Mouse (Mus musculus) spleen, embryonic (tissue): Measurements from ENCODE around the gene Gmpr.

Experiments used
- CTCF ChIA-PET: fragments of 350-600 bp; sonication (Branson Sonifier 250); formaldehyde crosslinking; loops from one replicate; lab custom pipeline; 2022; lab: Charles Lee

Gene Gmpr

DNA sequence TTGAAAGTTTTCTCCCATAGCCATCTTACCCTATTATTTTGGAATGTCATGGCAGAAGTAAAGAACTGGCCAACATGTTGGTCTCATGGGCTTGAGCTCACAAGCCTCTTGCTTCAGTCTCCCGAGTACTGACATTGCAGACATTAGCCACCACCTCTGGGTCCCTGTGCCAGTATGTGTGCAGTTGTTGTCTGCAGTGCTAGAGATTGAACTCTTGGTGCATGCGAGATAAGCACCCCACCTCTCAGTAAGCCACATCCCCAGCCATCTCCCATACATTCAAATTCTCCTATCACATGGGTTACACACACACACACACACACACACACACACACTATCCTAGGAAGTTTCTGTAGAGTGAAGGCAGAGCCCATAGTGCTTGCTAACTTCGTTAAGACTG, 7.3 kb upstream of the Gmpr start:
- CTCF ChIA-PET: no interaction called here

DNA sequence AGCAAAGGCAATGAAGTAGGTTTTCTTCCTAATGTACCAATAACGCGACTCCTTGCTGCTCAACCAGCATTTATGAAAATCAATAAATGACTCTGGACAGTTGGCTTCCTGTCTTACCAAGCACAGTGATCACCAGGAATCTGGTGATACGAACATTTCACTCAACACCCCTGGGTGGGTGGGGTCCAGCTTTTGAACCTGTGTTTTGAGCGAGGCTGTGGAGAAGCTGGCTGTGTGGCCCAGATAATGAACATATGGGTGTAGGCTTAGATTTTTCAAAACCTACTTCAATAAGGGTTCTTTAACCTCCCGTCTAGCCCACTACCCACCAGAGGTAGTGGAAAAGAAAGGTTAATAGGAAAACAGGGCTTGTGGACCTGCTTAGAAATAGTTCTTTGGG, 4.5 kb upstream of the Gmpr start:
- CTCF ChIA-PET: no interaction called here

DNA sequence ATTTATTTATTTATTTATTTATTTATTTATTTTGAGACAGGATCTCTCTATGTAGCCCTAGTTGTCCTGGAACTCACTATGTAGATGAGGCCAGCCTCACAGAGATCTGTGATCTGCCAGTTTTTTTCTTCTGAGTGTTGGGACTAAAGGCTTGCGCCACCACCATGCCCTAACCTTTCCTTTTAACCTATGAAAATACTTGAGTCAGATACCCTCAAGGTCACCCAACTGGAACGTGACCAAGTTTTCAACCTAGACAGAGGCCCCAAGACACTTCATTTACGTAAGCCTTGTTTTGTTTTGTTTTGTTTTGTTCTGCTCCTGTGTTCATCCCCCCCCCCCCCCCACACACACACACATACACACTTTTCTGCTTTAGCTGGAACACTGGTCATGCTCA, 1.7 kb upstream of the Gmpr start:
- CTCF ChIA-PET: no interaction called here

DNA sequence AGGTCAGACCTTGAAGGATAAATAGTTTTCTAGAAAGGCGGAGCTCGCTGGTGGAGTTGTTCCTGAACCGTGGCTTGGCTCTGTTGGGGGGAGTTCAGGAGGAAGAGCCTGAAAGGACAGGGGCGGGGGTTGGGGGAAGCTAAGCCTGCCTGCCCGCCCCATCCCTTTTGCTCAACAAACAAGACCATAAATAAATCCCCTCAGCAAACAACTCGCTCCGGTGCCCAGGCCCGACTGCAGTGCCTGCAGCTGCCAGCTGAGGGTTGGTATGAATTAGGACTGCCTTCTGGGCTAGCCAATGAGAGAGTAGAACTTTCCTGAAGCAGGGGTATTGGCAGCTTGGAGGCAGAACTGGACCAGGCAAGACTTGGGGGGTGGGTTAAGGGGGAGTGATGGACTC, 1.3 kb downstream of the Gmpr start:
- CTCF ChIA-PET: no interaction called here

DNA sequence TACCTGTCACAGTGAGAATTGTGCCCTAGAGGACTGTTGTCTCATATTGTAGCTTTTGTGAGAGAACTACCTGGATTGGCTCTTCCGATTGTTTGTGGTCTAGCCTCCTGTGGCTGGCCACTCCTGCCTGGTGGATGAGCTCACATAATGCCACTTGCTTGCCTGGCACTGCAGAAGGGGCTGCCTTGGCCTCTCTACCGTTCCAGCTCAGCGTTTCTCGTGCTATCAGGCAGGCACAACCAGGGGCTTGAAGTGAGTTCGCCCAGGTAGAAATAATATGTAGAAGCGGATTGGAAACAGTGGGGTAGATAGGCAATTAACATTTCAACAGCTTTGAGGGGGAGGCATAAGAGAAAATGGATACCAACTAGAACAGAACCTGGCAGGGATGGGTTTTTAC, 2.1 kb downstream of the Gmpr start:
- CTCF ChIA-PET: no interaction called here

DNA sequence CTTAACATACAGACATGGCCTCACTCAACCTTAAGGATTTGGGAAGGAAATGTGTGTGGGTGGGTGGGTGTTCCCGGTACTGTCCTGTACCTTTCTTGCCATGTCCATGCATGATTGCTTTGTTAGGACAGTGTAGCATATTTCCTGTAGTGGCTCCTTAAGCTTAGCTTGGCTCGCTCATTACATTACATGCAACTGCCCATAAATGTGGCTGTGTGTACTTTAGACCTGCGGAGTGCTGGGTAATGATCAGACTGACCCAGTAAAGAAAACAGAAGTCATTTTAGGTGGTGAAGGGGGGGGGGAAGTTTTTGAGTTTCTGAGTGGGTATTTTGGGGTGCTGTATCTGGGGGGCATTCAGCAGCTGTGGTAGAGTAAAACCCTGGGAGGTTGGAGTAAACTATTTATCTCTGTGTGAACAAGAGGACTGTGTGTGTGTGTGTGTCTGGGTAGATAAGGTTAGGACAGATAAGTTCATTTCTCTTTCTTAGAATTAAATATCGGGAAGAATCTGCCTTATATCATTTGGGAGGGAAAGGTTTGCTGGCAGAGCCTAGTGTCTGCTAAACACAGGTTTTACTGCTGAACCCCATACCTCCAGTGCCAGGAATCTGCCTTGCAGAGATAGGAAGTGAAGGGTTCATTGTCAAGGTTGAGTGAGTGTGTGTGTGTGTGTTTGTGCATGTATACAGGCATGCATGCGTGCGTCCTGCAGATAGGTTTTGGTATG, 4.6 kb downstream of the Gmpr start:
- CTCF ChIA-PET: no interaction called here

DNA sequence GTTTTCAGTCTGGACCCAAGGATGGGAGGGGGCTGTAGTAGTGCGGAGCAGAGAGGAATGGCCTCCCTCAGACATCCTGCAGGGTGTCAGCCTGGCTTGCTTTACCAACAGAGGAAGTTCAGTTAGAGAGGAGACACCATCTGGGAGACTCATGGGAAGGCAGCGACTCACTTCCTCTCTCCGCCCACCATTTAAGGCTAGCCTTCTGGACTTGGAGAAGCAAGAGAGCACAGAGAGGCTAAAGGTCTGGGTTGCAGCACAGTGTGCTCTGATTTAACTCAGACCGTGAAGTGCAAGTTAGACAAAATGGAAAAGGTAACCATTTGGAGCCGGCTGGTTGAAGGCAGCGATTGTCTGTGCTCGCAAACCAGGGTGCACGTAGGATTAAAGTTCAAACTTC, 5.3 kb downstream of the Gmpr start:
- CTCF ChIA-PET: no interaction called here

DNA sequence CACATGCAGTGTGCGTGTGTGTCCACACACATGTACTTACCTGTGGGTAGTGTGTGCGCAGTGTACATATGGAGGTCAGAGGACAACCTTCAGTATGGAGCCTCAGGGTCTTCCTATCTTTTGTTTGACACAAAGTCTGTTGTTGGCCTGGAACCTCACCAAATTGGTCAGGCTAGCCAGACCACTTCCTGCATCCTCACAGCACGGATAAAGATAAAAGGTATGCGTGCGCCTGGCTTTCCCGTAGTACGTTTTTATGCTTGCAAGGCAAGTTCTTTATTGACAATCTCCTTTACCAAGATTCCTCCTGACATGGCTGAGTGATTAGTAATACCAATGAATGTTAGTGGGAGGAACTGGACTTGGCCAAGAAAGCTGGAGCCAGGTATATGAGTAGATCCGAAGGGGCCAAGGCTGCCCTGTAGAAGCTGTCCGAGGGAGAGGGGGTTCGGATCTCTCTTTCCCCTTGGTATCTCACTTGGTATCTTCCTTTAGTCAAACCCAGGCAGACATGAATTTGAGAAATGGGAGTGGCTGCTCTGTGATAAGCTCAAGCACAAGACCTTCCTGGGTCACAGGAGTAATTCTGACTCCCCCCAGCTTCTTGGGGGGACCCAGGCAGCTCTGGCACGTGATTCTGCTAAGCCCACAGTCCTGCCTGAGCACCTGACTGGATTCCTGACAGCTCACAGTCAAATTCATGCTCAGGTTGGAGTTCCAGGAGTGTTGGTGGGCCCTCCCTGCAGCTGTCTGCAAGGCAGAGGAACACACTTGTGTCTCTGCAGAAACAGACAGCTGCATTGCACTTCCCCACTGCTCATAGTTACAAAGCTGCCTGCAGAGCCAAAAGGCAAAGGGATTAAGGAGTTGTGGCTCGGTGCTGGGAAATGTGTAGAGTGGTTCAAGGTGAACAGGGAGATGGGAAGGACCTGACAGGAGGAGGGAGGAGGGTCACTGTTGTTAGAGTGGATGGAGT, 6.1 kb downstream of the Gmpr start:
- CTCF ChIA-PET: no interaction called here

DNA sequence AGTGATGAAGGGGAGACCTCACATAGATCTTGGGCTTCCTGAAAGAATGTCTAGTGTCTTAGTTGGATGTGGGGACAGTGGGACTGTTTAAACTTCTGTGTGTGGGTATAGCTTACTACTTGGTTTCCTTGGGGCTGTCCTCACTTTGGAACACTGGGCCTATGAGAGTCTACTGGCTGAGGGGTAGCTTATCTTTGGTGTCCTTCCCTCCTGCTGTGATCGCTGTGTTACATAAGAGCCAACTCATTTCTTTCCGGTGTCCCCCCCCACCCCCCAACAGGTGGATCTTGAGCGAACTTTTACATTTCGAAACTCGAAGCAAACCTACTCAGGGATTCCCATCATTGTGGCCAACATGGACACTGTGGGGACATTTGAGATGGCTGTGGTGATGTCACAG, 6.9 kb downstream of the Gmpr start:
- CTCF ChIA-PET: no interaction called here

DNA sequence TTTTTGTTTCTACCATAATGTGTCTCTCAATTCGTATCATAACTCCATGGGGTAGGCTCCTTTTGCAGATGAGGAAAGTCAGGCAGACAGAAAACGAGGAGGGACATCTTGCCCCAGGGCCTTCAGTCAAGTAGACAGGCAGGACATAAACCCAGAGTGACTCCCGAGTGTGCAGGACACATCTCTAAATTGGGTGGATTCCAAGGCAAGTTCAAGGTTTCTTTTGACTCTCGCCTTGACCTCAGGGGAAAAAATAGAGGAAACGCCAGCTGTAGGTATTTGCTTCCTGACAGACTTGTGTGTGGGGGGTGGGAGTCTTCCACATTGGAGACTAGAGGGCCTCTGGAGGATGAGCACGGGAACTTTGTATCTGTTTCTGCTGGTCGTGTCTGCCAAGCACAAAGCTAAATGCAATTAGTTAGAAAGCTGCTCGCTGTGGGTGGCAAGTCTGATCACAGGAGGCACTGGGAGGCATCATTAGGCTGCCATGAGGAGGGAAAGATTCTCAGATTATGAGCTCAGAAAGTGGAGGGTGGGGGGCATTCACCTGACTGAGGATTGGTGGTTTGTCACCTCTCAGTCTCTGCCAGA, 7.7 kb downstream of the Gmpr start:
- CTCF ChIA-PET: no interaction called here

DNA sequence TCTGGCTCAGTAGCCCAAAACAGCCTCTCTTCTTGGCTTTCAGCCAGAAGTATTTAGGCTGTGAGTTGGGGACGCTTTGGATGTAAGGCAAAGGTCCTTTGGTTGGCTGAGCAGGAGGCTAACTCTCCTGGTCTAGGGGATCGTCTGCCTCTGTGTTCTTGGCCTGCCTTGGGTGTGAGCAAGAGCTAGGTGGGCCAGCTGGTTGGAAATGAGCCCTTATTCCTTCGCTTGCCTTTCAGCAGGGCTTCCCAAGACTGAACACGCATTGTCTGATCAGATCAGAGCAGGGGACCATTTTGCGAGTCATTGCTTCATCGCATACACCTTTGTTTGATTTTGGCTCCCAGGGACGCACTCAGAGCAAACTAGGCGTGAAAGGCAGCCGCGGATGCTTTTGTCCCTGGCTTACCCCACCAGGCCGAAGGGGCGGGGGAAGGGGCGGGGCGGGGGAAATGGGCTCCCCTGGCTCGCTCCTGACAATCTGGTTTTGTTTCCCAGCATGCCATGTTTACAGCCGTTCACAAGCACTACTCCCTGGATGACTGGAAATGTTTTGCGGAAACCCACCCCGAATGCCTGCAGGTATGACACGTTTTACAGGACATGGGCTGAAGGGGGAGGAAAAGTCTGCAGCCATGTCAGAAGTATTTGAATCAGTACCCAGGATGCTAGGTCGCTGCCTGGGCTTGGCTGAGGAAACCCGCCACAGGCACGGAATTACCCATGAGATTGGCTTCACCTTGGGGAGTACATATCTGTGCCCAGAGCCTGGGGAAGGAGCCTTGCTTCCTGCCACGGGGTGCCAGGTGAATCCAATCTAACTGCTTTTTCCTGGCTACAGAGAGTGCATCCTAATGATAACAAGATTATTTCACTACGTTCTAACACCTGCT, 9.5 kb downstream of the Gmpr start:
- CTCF ChIA-PET: no interaction called here

DNA sequence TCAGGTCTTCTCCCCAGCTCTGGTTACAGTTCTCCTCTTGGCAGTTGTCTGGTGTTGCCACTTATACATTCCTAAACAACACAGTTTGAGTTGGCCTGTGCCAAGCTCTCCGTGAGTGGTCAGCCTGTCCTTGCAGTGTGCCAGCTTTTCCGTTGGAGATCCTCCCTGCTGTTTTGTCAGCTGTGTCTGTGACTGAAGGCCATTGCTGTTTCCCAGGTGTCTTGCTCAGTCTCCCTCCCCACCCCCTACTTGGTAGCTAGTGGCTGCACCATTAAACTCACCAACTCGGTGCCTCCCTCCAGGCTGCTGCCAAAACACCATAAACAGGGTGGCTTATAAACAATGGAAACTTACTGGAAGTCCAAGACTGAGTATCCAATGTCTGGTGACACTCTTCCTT, 17.1 kb downstream of the Gmpr start:
- CTCF ChIA-PET: interaction anchor here (0.5 kb wide), 1 partner anchor 17 kb away, joined by 3 read pairs; no protein-coding TSS in a partner anchor

DNA sequence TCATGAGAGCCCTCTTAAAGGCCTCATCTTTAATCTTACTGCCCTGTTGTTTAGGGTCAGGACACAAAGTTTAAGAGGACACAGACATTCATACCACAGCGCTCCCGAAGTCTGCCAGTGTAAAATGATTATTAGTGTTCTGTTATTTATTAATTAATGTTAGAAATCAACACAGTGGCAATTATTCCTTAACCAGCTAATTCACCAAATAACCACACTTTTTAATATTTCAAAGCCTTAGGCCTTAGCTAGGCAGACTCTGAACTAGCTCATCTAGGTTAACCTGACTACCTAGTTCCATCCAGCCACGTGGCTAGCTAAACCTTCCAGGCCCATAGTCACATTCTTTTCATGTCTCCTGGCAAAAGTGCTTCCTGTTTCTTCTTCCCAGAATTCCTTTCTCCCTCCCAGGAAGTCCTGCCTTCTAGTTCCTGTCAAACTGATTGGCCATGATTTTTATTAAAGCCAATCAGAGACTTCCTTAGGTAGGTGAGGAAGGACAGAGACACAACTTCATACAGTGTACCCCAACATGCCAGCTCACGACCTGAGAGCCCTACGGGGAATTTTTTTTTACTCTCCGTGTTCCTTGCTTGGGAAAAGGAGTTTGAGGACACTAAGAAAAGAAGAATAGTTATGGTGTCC, 17.7 kb downstream of the Gmpr start:
- CTCF ChIA-PET: interaction anchor here (0.5 kb wide), 1 partner anchor 17 kb away, joined by 3 read pairs; no protein-coding TSS in a partner anchor

DNA sequence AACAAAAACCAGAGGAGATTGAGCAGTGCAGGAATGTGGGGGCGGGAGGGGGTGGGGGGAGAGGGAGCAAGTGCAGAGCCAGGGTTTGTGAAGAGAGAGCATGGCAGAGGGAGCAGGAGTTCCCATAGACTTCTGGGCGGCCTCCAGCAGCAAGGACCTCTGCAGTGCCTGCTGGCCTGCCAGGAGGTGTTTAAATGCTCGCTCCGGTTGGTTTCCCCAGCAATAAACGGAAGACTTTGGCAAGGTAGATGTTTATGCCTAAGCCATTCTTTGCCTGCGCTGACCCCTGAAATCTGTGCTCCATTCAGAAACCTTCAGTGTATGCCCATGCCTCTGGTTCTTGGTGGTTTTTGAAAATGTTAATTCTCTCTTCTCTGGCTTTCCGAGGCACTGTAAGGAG, 19.0 kb downstream of the Gmpr start:
- CTCF ChIA-PET: no interaction called here

DNA sequence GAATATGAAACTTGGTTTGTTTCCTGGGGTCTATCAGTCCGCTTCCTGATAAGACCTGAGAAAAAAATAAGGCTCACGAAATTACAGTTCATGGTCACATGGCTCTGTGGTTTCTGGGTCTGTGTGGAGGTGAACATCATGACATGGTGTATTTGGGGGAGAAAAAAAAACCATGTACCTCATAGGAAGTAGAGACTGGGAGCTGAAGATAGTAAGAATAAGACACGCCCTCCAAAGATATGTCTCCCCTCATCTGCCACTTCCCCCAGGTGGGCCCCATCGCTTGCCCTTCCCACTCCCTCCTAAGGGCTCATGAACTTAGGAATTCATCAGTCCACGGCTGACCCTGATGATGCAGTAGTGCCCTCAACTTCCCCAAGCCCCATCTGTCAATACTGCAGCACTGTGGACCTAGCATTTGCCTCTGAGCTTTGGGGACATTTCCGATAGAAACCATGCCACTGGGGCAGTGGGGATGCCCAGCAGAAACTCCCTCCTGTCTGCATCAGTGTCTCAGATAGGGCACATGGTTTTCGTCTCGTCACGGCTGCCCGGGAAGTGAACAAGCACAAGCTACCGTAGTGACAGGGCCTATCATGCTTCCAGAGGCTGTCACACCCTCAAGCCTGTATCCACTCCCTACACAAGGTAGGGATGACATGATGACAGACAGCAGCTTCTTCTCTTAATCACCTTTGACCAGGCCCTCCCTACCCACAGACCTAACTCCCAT, 20.2 kb downstream of the Gmpr start:
- CTCF ChIA-PET: no interaction called here

DNA sequence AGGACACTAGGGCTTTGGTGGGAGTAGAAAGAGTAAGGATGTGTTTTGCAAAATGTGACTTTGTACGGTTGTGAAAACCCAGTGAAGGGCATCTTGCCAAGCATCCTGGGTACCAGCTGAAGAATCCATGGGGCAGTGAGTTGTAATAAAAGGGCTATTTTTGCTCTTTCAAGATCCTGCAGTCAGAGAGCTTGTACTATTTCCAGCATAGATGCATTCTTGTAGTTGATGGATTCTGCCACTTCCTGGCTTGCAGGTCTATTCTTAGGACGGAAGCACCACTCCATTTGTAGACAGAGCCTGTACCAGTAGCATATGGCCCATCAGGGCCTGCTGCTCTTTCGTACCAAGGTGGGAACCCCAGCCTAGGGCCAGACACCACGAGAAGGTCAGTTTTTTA, 21.5 kb downstream of the Gmpr start:
- CTCF ChIA-PET: no interaction called here

DNA sequence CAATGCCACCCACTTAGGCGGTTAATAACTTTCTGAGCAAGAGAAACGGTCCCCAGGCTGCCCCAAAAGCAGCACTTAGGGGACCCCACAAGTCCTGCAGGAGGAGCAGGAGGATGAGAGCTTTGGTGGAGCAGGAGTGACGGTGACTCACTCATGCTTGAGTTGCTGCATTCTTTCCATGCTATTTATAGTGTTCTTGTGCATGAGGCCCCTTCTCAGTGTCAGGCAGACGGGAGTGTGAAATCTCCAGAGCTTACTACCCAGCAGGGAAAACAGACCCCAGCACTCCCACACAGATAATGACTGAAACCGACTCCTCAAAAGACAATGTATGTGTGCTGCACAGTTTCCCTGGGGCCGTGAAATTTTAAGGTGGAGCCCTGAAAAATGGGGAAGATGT, 23.5 kb downstream of the Gmpr start:
- CTCF ChIA-PET: no interaction called here

DNA sequence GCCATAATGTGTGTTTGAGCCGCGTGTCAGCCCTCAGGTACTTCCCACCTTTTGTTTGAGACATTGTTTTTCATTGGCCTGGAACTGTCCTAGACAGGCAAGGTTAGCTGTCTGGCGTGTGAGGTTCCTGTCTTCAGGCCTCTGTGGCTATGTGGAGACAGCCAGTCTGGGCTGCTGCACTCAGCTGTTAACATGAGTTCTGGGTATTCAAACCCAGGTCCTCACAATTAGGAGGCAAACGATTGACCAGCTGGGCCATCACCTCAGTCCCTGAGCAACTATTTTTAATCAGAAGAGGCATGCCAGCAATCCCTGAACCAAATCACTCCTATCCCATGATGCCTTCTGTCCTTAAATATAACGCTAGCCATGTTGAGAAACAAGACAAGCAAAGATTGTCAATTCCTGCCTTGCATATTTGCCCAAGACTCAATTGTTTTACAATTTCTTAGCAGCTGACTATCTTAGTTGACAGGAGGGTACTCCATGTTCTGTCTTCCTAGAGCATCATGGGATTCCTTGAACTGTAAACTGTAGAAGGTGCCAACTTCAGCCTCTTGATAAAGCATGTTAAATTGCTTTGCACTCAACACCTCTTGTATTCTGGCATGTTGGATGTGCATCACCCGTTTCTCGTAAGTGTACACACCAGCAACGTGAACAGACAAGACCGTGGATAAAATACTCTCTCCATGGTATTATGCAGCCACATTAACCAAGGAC, 28.6 kb downstream of the Gmpr start:
- CTCF ChIA-PET: no interaction called here

DNA sequence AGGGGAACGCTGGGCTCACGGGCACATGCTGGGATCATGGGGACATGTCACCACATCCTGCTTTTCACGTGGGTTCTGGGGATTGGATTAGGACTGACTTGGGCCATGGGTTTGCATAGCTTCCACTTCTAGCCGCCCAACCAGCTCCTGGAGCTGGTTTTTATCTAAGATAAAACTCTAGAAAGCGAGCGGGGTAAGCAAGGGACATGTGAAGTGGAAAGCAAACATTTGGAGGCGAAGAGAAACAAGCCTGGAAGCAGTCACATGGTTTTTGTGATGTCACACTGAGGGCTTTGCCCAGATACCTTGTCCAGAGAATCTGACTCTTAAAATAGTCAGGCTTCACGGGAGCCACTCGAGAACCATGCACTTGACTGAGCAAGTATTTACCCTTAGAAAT, 29.9 kb downstream of the Gmpr start:
- CTCF ChIA-PET: no interaction called here

DNA sequence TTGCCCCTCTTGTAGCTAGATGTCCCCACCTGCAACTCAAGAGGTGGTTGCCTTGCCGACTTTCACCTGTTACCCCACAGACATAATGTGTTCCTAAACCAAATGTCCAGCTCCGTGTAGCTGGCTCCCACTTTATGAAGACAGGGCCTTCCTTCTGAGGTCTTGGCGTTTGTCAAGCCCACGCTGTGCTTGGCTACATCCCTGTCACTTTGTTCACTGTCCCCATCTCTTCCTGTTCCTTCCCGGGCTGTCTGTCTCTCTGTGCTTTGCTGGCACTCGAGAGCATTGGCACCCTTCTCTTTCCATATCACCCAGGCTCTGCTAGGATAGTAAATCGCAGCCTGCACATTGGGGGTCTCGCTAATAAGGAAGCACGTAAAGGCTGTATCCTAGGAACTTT, 30.8 kb downstream of the Gmpr start:
- CTCF ChIA-PET: interaction anchor here (0.6 kb wide), 1 partner anchor 409 kb away, joined by 3 read pairs; no protein-coding TSS in a partner anchor
